Mouse (Mus musculus) CH12.LX (cell line): ENCODE measurements around the gene Baz2b. TPM values are rescaled to one million over a fixed set of nuclear protein-coding genes. Genes with fewer than 3 reads are reported as not detected.
A peak's percentile ranks its signal among the peaks of the same experiment; 100 is the strongest.

Source experiments
- DNase-seq: peaks from one replicate; pipeline ENCODE4 v3.0.0-alpha.2; 2013; ENCODE audit errors: extremely low read depth
- H3K27ac ChIP-seq: 2 replicates; pipeline ENCODE4 v1.5.1; 2012; ENCODE audit warnings: low read depth, mild to moderate bottlenecking, control low read depth, moderate library complexity; ENCODE audit not compliant: insufficient read depth
- H3K27me3 ChIP-seq: replicated peaks from 2 replicates; pipeline ENCODE3; 2012; ENCODE audit warnings: inconsistent platforms
- H3K36me3 ChIP-seq, 2 experiments: replicated peaks in 1 of 2; 2 replicates each; pipeline versions ENCODE3 to v1.6.1; 2012; ENCODE audit warnings: inconsistent platforms in 1 of 2, low read length in 1 of 2, mild to moderate bottlenecking in 1 of 2, mixed read lengths in 1 of 2, moderate library complexity in 1 of 2; ENCODE audit not compliant: control insufficient read depth in 1 of 2, insufficient read depth in 1 of 2
- H3K4me1 ChIP-seq, 2 experiments: 2 replicates each; pipeline ENCODE4 v1.6.1; 2012; ENCODE audit warnings: inconsistent platforms in 1 of 2, moderate library complexity in 1 of 2; ENCODE audit not compliant: insufficient read depth in 2 of 2, control insufficient read depth in 1 of 2
- H3K4me2 ChIP-seq: 2 replicates; pipeline ENCODE4 v1.6.1; 2012; ENCODE audit warnings: low read depth, mild to moderate bottlenecking, control low read depth; ENCODE audit not compliant: poor library complexity, insufficient read depth, severe bottlenecking
- H3K4me3 ChIP-seq, 3 experiments: fragments of 150-350 bp in 1 of 3; sonication (generic) in 1 of 3; replicated peaks in 1 of 3; 2 replicates each; pipeline versions ENCODE3 to v1.5.1; 2011 to 2012; ENCODE audit warnings: low read depth in 2 of 3, low read length in 2 of 3, mild to moderate bottlenecking in 2 of 3, moderate library complexity in 2 of 3, control low read depth in 1 of 3, improper control_type of control experiment in 1 of 3, inconsistent platforms in 1 of 3, mixed read lengths in 1 of 3; ENCODE audit not compliant: poor library complexity in 1 of 3
- H3K79me2 ChIP-seq: replicated peaks from 2 replicates; pipeline ENCODE4 v1.6.1; 2012; ENCODE audit warnings: mild to moderate bottlenecking, moderate library complexity; ENCODE audit not compliant: control insufficient read depth, poor library complexity, insufficient read depth, severe bottlenecking; ENCODE audit errors: extremely low read depth
- H3K9ac ChIP-seq: 2 replicates; pipeline ENCODE4 v1.6.1; 2012; ENCODE audit warnings: low read depth, mild to moderate bottlenecking, control low read depth, moderate library complexity; ENCODE audit not compliant: insufficient read depth
- H3K9me3 ChIP-seq: replicated peaks from 2 replicates; pipeline ENCODE3; 2012; ENCODE audit warnings: low read length, inconsistent platforms, mixed read lengths
- BHLHE40 ChIP-seq: IDR thresholded peaks from 2 replicates; pipeline ENCODE4 v1.6.1; 2011; ENCODE audit warnings: mild to moderate bottlenecking, low read depth, low read length, improper control_type of control experiment
- CHD1 ChIP-seq: IDR thresholded peaks from 2 replicates; pipeline ENCODE4 v1.6.1; 2012; ENCODE audit warnings: low read depth, low read length, improper control_type of control experiment, inconsistent platforms
- CTCF ChIP-seq, 2 experiments: IDR thresholded peaks in 1 of 2; conservative IDR thresholded peaks in 1 of 2; 2 replicates each; pipeline ENCODE4 v1.5.1; 2011 to 2012; ENCODE audit warnings: low read depth in 2 of 2, low read length in 2 of 2, improper control_type of control experiment in 1 of 2, inconsistent platforms in 1 of 2, mild to moderate bottlenecking in 1 of 2, moderate library complexity in 1 of 2
- E2F4 ChIP-seq: IDR thresholded peaks from 2 replicates; pipeline ENCODE4 v1.6.1; 2011; ENCODE audit warnings: low read depth, low read length, improper control_type of control experiment; ENCODE audit not compliant: insufficient replicate concordance
- ETS1 ChIP-seq: conservative IDR thresholded peaks from 2 replicates; pipeline ENCODE4 v1.6.1; 2012; ENCODE audit warnings: low read depth, mild to moderate bottlenecking, inconsistent platforms, low read length, improper control_type of control experiment, moderate library complexity
- IRF4 ChIP-seq: IDR thresholded peaks from 2 replicates; pipeline ENCODE4 v1.6.1; 2014; ENCODE audit warnings: low read depth, mild to moderate bottlenecking, inconsistent platforms, low read length, improper control_type of control experiment
- JUN ChIP-seq: IDR thresholded peaks from 2 replicates; pipeline ENCODE4 v1.6.1; 2011; ENCODE audit warnings: low read depth, mild to moderate bottlenecking, low read length, improper control_type of control experiment, moderate library complexity; ENCODE audit not compliant: insufficient read depth
- JUND ChIP-seq: conservative IDR thresholded peaks from 2 replicates; pipeline ENCODE4 v1.6.1; 2011; ENCODE audit warnings: low read depth, low read length, improper control_type of control experiment
- KAT2A ChIP-seq: IDR thresholded peaks from 2 replicates; pipeline ENCODE4 v1.6.1; 2012; ENCODE audit warnings: low read length, improper control_type of control experiment, inconsistent platforms; ENCODE audit not compliant: insufficient replicate concordance
- MAZ ChIP-seq: IDR thresholded peaks from 2 replicates; pipeline ENCODE4 v1.6.1; 2012; ENCODE audit warnings: low read depth, mild to moderate bottlenecking, inconsistent platforms, low read length, improper control_type of control experiment, moderate library complexity
- MXI1 ChIP-seq: IDR thresholded peaks from 2 replicates; pipeline ENCODE4 v1.6.1; 2011; ENCODE audit warnings: mild to moderate bottlenecking, low read depth, low read length, improper control_type of control experiment
- POLR2A ChIP-seq: IDR thresholded peaks from 2 replicates; pipeline ENCODE4 v1.6.1; 2011; ENCODE audit warnings: low read depth, mild to moderate bottlenecking, improper control_type of control experiment, low read length
- POLR2AphosphoS2 ChIP-seq: IDR thresholded peaks from 2 replicates; pipeline ENCODE4 v1.6.1; 2011; ENCODE audit warnings: low read depth, low read length, improper control_type of control experiment
- RAD21 ChIP-seq: IDR thresholded peaks from 2 replicates; pipeline ENCODE4 v1.6.1; 2011; ENCODE audit warnings: low read depth, mild to moderate bottlenecking, low read length, improper control_type of control experiment, moderate library complexity
- SIN3A ChIP-seq: IDR thresholded peaks from 2 replicates; pipeline ENCODE4 v1.6.1; 2012; ENCODE audit warnings: low read length, improper control_type of control experiment, inconsistent platforms
- SMC3 ChIP-seq: IDR thresholded peaks from 2 replicates; pipeline ENCODE4 v1.6.1; 2011; ENCODE audit warnings: low read depth, low read length, improper control_type of control experiment
- TCF12 ChIP-seq: IDR thresholded peaks from 2 replicates; pipeline ENCODE4 v1.6.1; 2014; ENCODE audit warnings: low read depth, mild to moderate bottlenecking, inconsistent platforms, low read length, improper control_type of control experiment
- UBTF ChIP-seq: IDR thresholded peaks from 2 replicates; pipeline ENCODE4 v1.6.1; 2012; ENCODE audit warnings: low read depth, mild to moderate bottlenecking, inconsistent platforms, low read length, improper control_type of control experiment, moderate library complexity
- USF2 ChIP-seq: conservative IDR thresholded peaks from 2 replicates; pipeline ENCODE4 v1.6.1; 2011; ENCODE audit warnings: low read depth, low read length, improper control_type of control experiment
- ZC3H11A ChIP-seq: IDR thresholded peaks from 2 replicates; pipeline ENCODE4 v1.6.1; 2012; ENCODE audit warnings: low read depth, mild to moderate bottlenecking, inconsistent platforms, low read length, improper control_type of control experiment
- ZMIZ1 ChIP-seq: IDR thresholded peaks from 2 replicates; pipeline ENCODE4 v1.6.1; 2012; ENCODE audit warnings: low read depth, mild to moderate bottlenecking, inconsistent platforms, low read length, improper control_type of control experiment
- ZNF384 ChIP-seq: IDR thresholded peaks from 2 replicates; pipeline ENCODE4 v1.6.1; 2012; ENCODE audit warnings: low read depth, low read length, improper control_type of control experiment, inconsistent platforms
- dilution Hi-C: fragments of 300-500 bp; cut with MboI; formaldehyde crosslinking; loops from 2 replicates; pipeline ENCODE4 v1.14.3; 2020; ENCODE audit warnings: low sequenced_read_pairs; ENCODE audit not compliant: extremely low pct_unique_long_range_greater_than_20kb, extremely low pct_ligation_motif_present
- in situ Hi-C: fragments of 300-500 bp; cut with MboI; formaldehyde crosslinking; loops from 3 replicates; pipeline ENCODE4 v1.14.3; 2019; ENCODE audit warnings: low sequenced_read_pairs, low pct_ligation_motif_present, low pct_unique_long_range_greater_than_20kb, mixed read lengths
- polyA plus RNA-seq: library from polyadenylated mRNA; unstranded; fragments of >175 nt; gene quantifications from 2 replicates; pipeline ENCODE4 v1.2.1, GENCODE M21; 2012; ENCODE audit warnings: low read depth; ENCODE audit not compliant: insufficient read length
- total RNA-seq, 2 experiments: library from RNA; depleted of rRNA; stranded (reverse); fragments of 300-350 nt in 1 of 2; fragments of >200 nt in 1 of 2; gene quantifications; 2 replicates each; pipeline ENCODE4 v1.2.3; 2012 to 2014

Gene Baz2b
- total and polyA plus RNA-seq, 3 experiments = 17.3 to 36.3 (median 31.9) TPM

- no peak overlapping the region for H3K27ac ChIP-seq
- no peak for DNase-seq
- dilution Hi-C loops (no loop called here), in situ Hi-C loops (no loop called here)
- peaks cover 7% of the 10 kb centered on the region for H3K79me2 ChIP-seq
- H3K27me3 ChIP-seq = no peaks in the 10 kb centered on the region
- no peak overlapping the region for H3K4me2 ChIP-seq
- H3K4me3 ChIP-seq = no peak overlapping the region
- no peaks in the 10 kb centered on the region for H3K36me3 ChIP-seq
- H3K9me3 ChIP-seq = no peaks in the 10 kb centered on the region
- peaks cover 4 to 15% of the 10 kb centered on the region in 2 experiments for H3K4me1 ChIP-seq
- H3K9ac ChIP-seq = no peak overlapping the region
- TF ChIP-seq ETS1 (no peak), USF2 (no peak), SMC3 (no peak), E2F4 (no peak)
Observed at GRCm38 (mm10) chr2:60126831-60127230, 82.8 kb downstream of the Baz2b start.

- H3K79me2 ChIP-seq = peaks cover 9% of the 10 kb centered on the region
- no peak for TF ChIP-seq USF2
- peak overlapping the region; percentile 97; the same call in 1 of the 2 replicates for H3K9ac ChIP-seq
- H3K27ac ChIP-seq = no peak overlapping the region
- no peaks in the 10 kb centered on the region for H3K9me3 ChIP-seq
- no peak for DNase-seq
- no peak overlapping the region for H3K4me3 ChIP-seq
- H3K4me2 ChIP-seq = peak overlapping the region; percentile 66
- H3K36me3 ChIP-seq = no peaks in the 10 kb centered on the region
- peaks cover 4 to 20% of the 10 kb centered on the region in 2 experiments for H3K4me1 ChIP-seq
- dilution Hi-C loops = no loop called here
- in situ Hi-C loops = no loop called here
- H3K27me3 ChIP-seq = no peaks in the 10 kb centered on the region
Observed at GRCm38 (mm10) chr2:60126292-60126691, 83.3 kb downstream of the Baz2b start.

GRCm38 (mm10) chr2:60125049-60126004 lies 84.3 kb downstream of the Baz2b start:
- peak; percentile 61 for DNase-seq
- peak overlapping the region; percentile 66 for H3K4me2 ChIP-seq
- no peaks in the 10 kb centered on the region for H3K9me3 ChIP-seq
- peak overlapping the region; percentile 67 to 84 (median 79) for H3K4me3 ChIP-seq
- TF ChIP-seq ZNF384 = no peak
- no peak for TF ChIP-seq CTCF (conservative IDR thresholded peaks at IDR 0.05 in 1 of 2, IDR thresholded peaks at IDR 0.05 in 1 of 2; ENCODE audit: low read depth in 2 of 2, low read length in 2 of 2)
- no peak for TF ChIP-seq KAT2A
- peak; percentile 50; the same call in 1 of the 2 replicates for TF ChIP-seq POLR2A
- no peak for TF ChIP-seq ZC3H11A
- TF ChIP-seq MXI1 = peak; percentile 50; the same call in 1 of the 2 replicates
- peak; percentile 39; the same call in 1 of the 2 replicates for TF ChIP-seq SIN3A
- TF ChIP-seq MAZ = 0 out of 2 replicates have a peak, but pooled peaks have one; percentile 53
- peak; percentile 89; the same call in 1 of the 2 replicates for TF ChIP-seq CHD1
- no peak for TF ChIP-seq BHLHE40
- no peak for TF ChIP-seq POLR2AphosphoS2
- peak; percentile 21; the same call in 1 of the 2 replicates for TF ChIP-seq UBTF
- peak; percentile 36; the same call in 1 of the 2 replicates for TF ChIP-seq IRF4
- TF ChIP-seq JUND = peak; percentile 56; the same call in 1 of the 2 replicates
- peak; percentile 45 for TF ChIP-seq JUN
- peak; percentile 39; the same call in 1 of the 2 replicates for TF ChIP-seq TCF12
- no peak for TF ChIP-seq RAD21
- no peak for TF ChIP-seq ZMIZ1
- TF ChIP-seq, all 38 proteins: peak for 10
- H3K36me3 ChIP-seq = no peaks in the 10 kb centered on the region
- dilution Hi-C loops (no loop called here), in situ Hi-C loops (no loop called here)
- peak overlapping the region; percentile 97 for H3K9ac ChIP-seq
- H3K27me3 ChIP-seq = no peaks in the 10 kb centered on the region
- H3K79me2 ChIP-seq = peaks cover 13% of the 10 kb centered on the region
- H3K27ac ChIP-seq = peak overlapping the region; percentile 62
- H3K4me1 ChIP-seq = peaks cover 4 to 28% of the 10 kb centered on the region in 2 experiments
